Mouse (Mus musculus) midbrain, embryonic 11.5 days (tissue): ENCODE measurements around the gene Rps19. TPM values are rescaled to one million over a fixed set of nuclear protein-coding genes. Genes with fewer than 3 reads are reported as not detected.
A peak's percentile ranks its signal among the peaks of the same experiment; 100 is the strongest.

Source experiments
- ATAC-seq: fragments of 200-750 bp; cut with Nextera tagmentation; 2 replicates; pipeline ENCODE4 v1.8.0; 2017; ENCODE audit warnings: moderate TSS enrichment, moderate library complexity; ENCODE audit not compliant: low FRiP score
- DNase-seq: peaks from one replicate; pipeline ENCODE4 v3.0.0; 2015; ENCODE audit warnings: low spot score; ENCODE audit errors: missing footprints
- H3K27ac ChIP-seq: fragments of 300-500 bp; sonication (generic); 2 replicates; pipeline ENCODE4 v1.5.1; 2014; ENCODE audit warnings: low read depth, low read length
- H3K27me3 ChIP-seq: fragments of 300-500 bp; sonication (generic); 2 replicates; pipeline ENCODE4 v1.6.1; 2014; ENCODE audit warnings: mild to moderate bottlenecking, low read length, moderate library complexity, mixed read lengths; ENCODE audit not compliant: control insufficient read depth, insufficient read depth
- H3K36me3 ChIP-seq: fragments of 300-500 bp; sonication (generic); 2 replicates; pipeline ENCODE4 v1.6.1; 2014; ENCODE audit warnings: mild to moderate bottlenecking, low read length, moderate library complexity, mixed read lengths; ENCODE audit not compliant: control insufficient read depth, insufficient read depth
- H3K4me1 ChIP-seq: fragments of 300-500 bp; sonication (generic); 2 replicates; pipeline ENCODE4 v1.6.1; 2014; ENCODE audit warnings: low read length; ENCODE audit not compliant: control insufficient read depth, insufficient read depth
- H3K4me2 ChIP-seq: fragments of 300-500 bp; sonication (generic); 2 replicates; pipeline ENCODE4 v1.6.1; 2014; ENCODE audit warnings: mild to moderate bottlenecking, moderate library complexity
- H3K4me3 ChIP-seq: fragments of 300-500 bp; sonication (generic); 2 replicates; pipeline ENCODE4 v1.5.1; 2014; ENCODE audit warnings: low read depth, low read length
- H3K9ac ChIP-seq: fragments of 300-500 bp; sonication (generic); 2 replicates; pipeline ENCODE4 v1.6.1; 2014; ENCODE audit warnings: low read length
- H3K9me3 ChIP-seq: fragments of 300-500 bp; sonication (generic); 2 replicates; pipeline ENCODE4 v1.6.1; 2016; ENCODE audit warnings: low read length; ENCODE audit not compliant: control insufficient read depth
- WGBS: fragments of 180-500 bp; shearing (Covaris S2); extraction: QIAGEN DNeasy Blood & Tissue Kit; methylation state at CpG from one replicate; pipeline ENCODE4 v1.1.7; 2014; 5-methylcytosine and 5-hydroxymethylcytosine counted together
- polyA plus RNA-seq: library from polyadenylated mRNA; unstranded; fragments of >200 nt; fragmentation: Nextera tagmentation; extraction: Ambion mirVana; gene quantifications from 2 replicates; pipeline ENCODE4 v1.2.1, GENCODE M21; 2014

The Rps19 gene
- polyA plus RNA-seq, 1 experiment from 2014 or later, result 1,929 TPM

- H3K27ac ChIP-seq, result no peak overlapping the region
These were observed 20.8 kb downstream of the Rps19 start for GRCm38 (mm10) chr7:24904936-24905335.

GRCm38 (mm10) chr7:24906551-24906950 lies 22.4 kb downstream of the Rps19 start:
- WGBS, result 39% methylated on average over 6 of the region's 6 CpGs
- no peak for DNase-seq
- Histone ChIP-seq H3K4me1 (no peaks in the 10 kb centered on the region), H3K4me3 (no peak overlapping the region), H3K27ac (no peak overlapping the region), H3K9me3 (no peaks in the 10 kb centered on the region), H3K4me2 (no peak overlapping the region), H3K27me3 (no peaks in the 10 kb centered on the region), H3K9ac (no peak overlapping the region), H3K36me3 (no peaks in the 10 kb centered on the region)
- no peak for ATAC-seq

More at GRCm38 (mm10) chr7:24904936-24905335, 20.8 kb downstream of the Rps19 start:
- Histone ChIP-seq H3K36me3 (no peaks in the 10 kb centered on the region), H3K4me3 (peak overlapping the region; percentile 70), H3K4me1 (no peaks in the 10 kb centered on the region), H3K9me3 (no peaks in the 10 kb centered on the region), H3K4me2 (peak overlapping the region; percentile 87), H3K9ac (peak overlapping the region; percentile 75), H3K27me3 (no peaks in the 10 kb centered on the region)
- 15% methylated on average over 3 of the region's 3 CpGs for WGBS
- peak; percentile 43; the same call in 1 of the 2 replicates for ATAC-seq
- peak; percentile 96 for DNase-seq

GRCm38 (mm10) chr7:24907211-24907748 lies 23.1 kb downstream of the Rps19 start:
- H3K27ac ChIP-seq, result no peak overlapping the region
- WGBS, result 42% methylated on average over 10 of the region's 13 CpGs
- DNase-seq (no peak), ATAC-seq (no peak)
- no peak overlapping the region for H3K9ac ChIP-seq
- H3K9me3 ChIP-seq, result no peaks in the 10 kb centered on the region
- no peaks in the 10 kb centered on the region for H3K27me3 ChIP-seq
- no peak overlapping the region for H3K4me2 ChIP-seq
- H3K4me3 ChIP-seq, result no peak overlapping the region
- no peaks in the 10 kb centered on the region for H3K4me1 ChIP-seq
- no peaks in the 10 kb centered on the region for H3K36me3 ChIP-seq

- WGBS, result 95% methylated on average over 14 of the region's 14 CpGs
- H3K27me3 ChIP-seq, result no peaks in the 10 kb centered on the region
- DNase-seq (no peak), ATAC-seq (no peak)
- no peaks in the 10 kb centered on the region for H3K9me3 ChIP-seq
- H3K4me3 ChIP-seq, result no peak overlapping the region
- H3K4me1 ChIP-seq, result no peaks in the 10 kb centered on the region
- H3K9ac ChIP-seq, result no peak overlapping the region
- no peak overlapping the region for H3K4me2 ChIP-seq
- H3K36me3 ChIP-seq, result no peaks in the 10 kb centered on the region
- no peak overlapping the region for H3K27ac ChIP-seq
These were observed 28.3 kb downstream of the Rps19 start for GRCm38 (mm10) chr7:24912480-24912879.

- DNase-seq (no peak), ATAC-seq (no peak)
- no peaks in the 10 kb centered on the region for H3K9me3 ChIP-seq
- H3K4me3 ChIP-seq, result no peak overlapping the region
- H3K9ac ChIP-seq, result no peak overlapping the region
- peaks cover 25% of the 10 kb centered on the region for H3K36me3 ChIP-seq
- WGBS, result 92% methylated on average over 20 of the region's 20 CpGs
- H3K4me1 ChIP-seq, result no peaks in the 10 kb centered on the region
- H3K4me2 ChIP-seq, result no peak overlapping the region
- H3K27ac ChIP-seq, result no peak overlapping the region
- no peaks in the 10 kb centered on the region for H3K27me3 ChIP-seq
These were observed 34.7 kb downstream of the Rps19 start for GRCm38 (mm10) chr7:24918763-24919323.

- Histone ChIP-seq H3K27ac (no peak overlapping the region), H3K9ac (no peak overlapping the region), H3K36me3 (peaks cover 31% of the 10 kb centered on the region), H3K4me2 (no peak overlapping the region), H3K27me3 (no peaks in the 10 kb centered on the region), H3K9me3 (no peaks in the 10 kb centered on the region), H3K4me1 (no peaks in the 10 kb centered on the region), H3K4me3 (no peak overlapping the region)
- 91% methylated on average over 9 of the region's 9 CpGs for WGBS
- DNase-seq (no peak), ATAC-seq (no peak)
These were observed 35.6 kb downstream of the Rps19 start for GRCm38 (mm10) chr7:24919728-24920127.

- H3K4me1 ChIP-seq, result peaks cover 16% of the 10 kb centered on the region
- no peaks in the 10 kb centered on the region for H3K9me3 ChIP-seq
- H3K4me3 ChIP-seq, result no peak overlapping the region
- H3K4me2 ChIP-seq, result 0 out of 2 replicates have a peak overlapping the region, but pooled peaks have one; percentile 4
- 0 out of 2 replicates have a peak, but pooled peaks cover 2% of the 10 kb centered on the region for H3K36me3 ChIP-seq
- H3K27me3 ChIP-seq, result peaks cover 52% of the 10 kb centered on the region
- 49% methylated on average over 6 of the region's 6 CpGs for WGBS
- no peak overlapping the region for H3K9ac ChIP-seq
- no peak overlapping the region for H3K27ac ChIP-seq
- no peak for ATAC-seq
- peak; percentile 86 for DNase-seq
These were observed 46.3 kb downstream of the Rps19 start for GRCm38 (mm10) chr7:24930475-24930874.

GRCm38 (mm10) chr7:24931651-24932050 lies 47.5 kb downstream of the Rps19 start:
- H3K27me3 ChIP-seq, result peaks cover 53% of the 10 kb centered on the region
- no peaks in the 10 kb centered on the region for H3K36me3 ChIP-seq
- H3K27ac ChIP-seq, result no peak overlapping the region
- ATAC-seq (no peak), DNase-seq (peak; percentile 91)
- H3K9me3 ChIP-seq, result no peaks in the 10 kb centered on the region
- H3K4me2 ChIP-seq, result peak overlapping the region; percentile 3; the same call in 1 of the 2 replicates
- peaks cover 16% of the 10 kb centered on the region for H3K4me1 ChIP-seq
- under 1% methylated on average over 15 of the region's 15 CpGs for WGBS
- H3K9ac ChIP-seq, result no peak overlapping the region
- no peak overlapping the region for H3K4me3 ChIP-seq
